In the genomic region with DNA sequence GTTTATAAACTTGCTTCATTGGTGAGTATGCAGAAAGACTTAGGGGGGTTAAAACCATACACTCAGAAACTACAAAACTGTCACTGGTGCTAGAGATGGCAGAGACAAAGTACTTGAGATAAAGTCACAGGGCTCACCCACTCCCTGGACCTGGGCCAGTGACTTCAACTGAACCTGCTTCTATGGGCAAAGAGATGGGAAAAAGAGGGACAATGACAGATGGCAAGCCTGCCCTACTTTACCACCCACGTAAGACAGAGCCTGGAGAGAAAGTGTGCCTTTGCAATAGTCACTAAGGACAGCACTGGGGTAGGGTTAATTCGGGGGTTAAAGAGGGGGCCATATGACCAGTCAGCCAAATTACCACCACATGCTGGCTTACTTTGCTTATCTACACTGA, we compare ENCODE assay signal across 12 mouse cellular contexts.
DNase-seq lines count a peak whose midpoint lies in the region; ATAC-seq and TF ChIP-seq lines count a peak whose summit lies in the region.
"Had no signal": no experiment of that assay in that cellular context is flagged by ENCODE, and none has a peak within 500 bp of the region (broad histone marks: within the 10 kb centered on the region; RNA-seq: fewer than 3 reads in every experiment).

No protein-coding gene starts in this region.

- no peak overlapping the region for H3K4me2 ChIP-seq in hindbrain, postnatal 0 days (ENCODE audit: low read depth, low read length)
- H3K4me2 ChIP-seq in hindbrain, embryonic 12.5 days (replicated peaks), result no peak overlapping the region
- H3K4me2 ChIP-seq: forebrain, embryonic 12.5 days; liver, embryonic 11.5 days had no signal

- no peak for TF ChIP-seq CTCF in hindbrain, postnatal 0 days (IDR thresholded peaks at IDR 0.05; ENCODE audit: low read depth)
- TF ChIP-seq CTCF in lung, adult 2 months (IDR thresholded peaks at IDR 0.05; ENCODE audit: insufficient read depth, low read length), result no peak

- TF ChIP-seq POLR2A in lung, adult 2 months (IDR thresholded peaks at IDR 0.05; ENCODE audit: borderline replicate concordance, extremely low read depth, low read depth, low read length), result no peak

- peak overlapping the region; percentile 22; the same call in 1 of the 2 replicates for H3K27ac ChIP-seq in hindbrain, postnatal 0 days
- H3K27ac ChIP-seq in hindbrain, embryonic 12.5 days, result no peak overlapping the region

- H3K9ac ChIP-seq in hindbrain, postnatal 0 days (replicated peaks; ENCODE audit: low read length), result no peak overlapping the region
- H3K9ac ChIP-seq in hindbrain, embryonic 12.5 days, result no peak overlapping the region
- H3K9ac ChIP-seq: forebrain, embryonic 12.5 days had no signal

- DNase-seq in hindbrain, postnatal 0 days (ENCODE audit: low spot score), result peak; percentile 39
- peak; percentile 66 to 80 for DNase-seq in cerebellum, postnatal 25 days
- no peak for DNase-seq in adrenal gland, postnatal 4 days (ENCODE audit: low spot score in 2 of 2)
- DNase-seq in heart, adult 8-10 months (ENCODE audit: low spot score), result no peak
- no peak for DNase-seq in lung, adult 2 months
- DNase-seq: heart, postnatal 14 days; kidney, adult 18-20 months had no signal

- WGBS in hindbrain, postnatal 0 days, result 65% methylated on average over 2 of the region's 2 CpGs
- WGBS in hindbrain, embryonic 12.5 days, result 72% methylated on average over 2 of the region's 2 CpGs
- 85% methylated on average over 2 of the region's 2 CpGs for WGBS in lung, adult 2 months

- H3K4me3 ChIP-seq in hindbrain, postnatal 0 days (ENCODE audit: low read length), result no peak overlapping the region
- H3K4me3 ChIP-seq in hindbrain, embryonic 12.5 days, result no peak overlapping the region
- H3K4me3 ChIP-seq in lung, adult 2 months (replicated peaks; ENCODE audit: extremely low read depth, low read depth, low read length), result no peak overlapping the region
- H3K4me3 ChIP-seq: forebrain, embryonic 12.5 days had no signal

- no peaks in the 10 kb centered on the region for H3K4me1 ChIP-seq in hindbrain, postnatal 0 days (ENCODE audit: insufficient read depth, low read length)
- peaks cover 3% of the 10 kb centered on the region; the same call in 1 of the 2 replicates for H3K4me1 ChIP-seq in hindbrain, embryonic 12.5 days
- no peaks in the 10 kb centered on the region for H3K4me1 ChIP-seq in lung, adult 2 months (ENCODE audit: control insufficient read depth, insufficient read depth, low read length)
- H3K4me1 ChIP-seq: forebrain, embryonic 12.5 days had no signal

- H3K27me3 ChIP-seq in hindbrain, postnatal 0 days (ENCODE audit: insufficient read depth, low read length), result no peaks in the 10 kb centered on the region
- H3K27me3 ChIP-seq in hindbrain, embryonic 12.5 days, result no peaks in the 10 kb centered on the region
- H3K27me3 ChIP-seq: forebrain, embryonic 12.5 days had no signal

- no peaks in the 10 kb centered on the region for H3K36me3 ChIP-seq in hindbrain, postnatal 0 days (ENCODE audit: insufficient read depth, low read length)
- no peaks in the 10 kb centered on the region for H3K36me3 ChIP-seq in hindbrain, embryonic 12.5 days
- H3K36me3 ChIP-seq: forebrain, embryonic 12.5 days had no signal

- 0 out of 2 replicates have a peak, but pooled peaks have one; percentile 32 for ATAC-seq in hindbrain, postnatal 0 days
- no peak for ATAC-seq in hindbrain, embryonic 12.5 days (ENCODE audit: low FRiP score)
- peak; percentile 79 for ATAC-seq in cerebellum, adult (ENCODE audit: insufficient number of reproducible peaks, low FRiP score, low TSS enrichment)
- ATAC-seq in megakaryocyte-erythroid progenitor cell, adult 5-6 weeks (replicated peaks; ENCODE audit: low FRiP score, low TSS enrichment, poor library complexity, severe bottlenecking), result peak; percentile 70

- H3K9me3 ChIP-seq in hindbrain, postnatal 0 days (ENCODE audit: low read length), result no peaks in the 10 kb centered on the region
- no peaks in the 10 kb centered on the region for H3K9me3 ChIP-seq in hindbrain, embryonic 12.5 days (replicated peaks)
- H3K9me3 ChIP-seq: forebrain, embryonic 12.5 days had no signal

Comparison
In these comparisons a context has a peak if more than half of its experiments do, and no peak if none do; other contexts are left out.
1. DNase-seq: peak in hindbrain, postnatal 0 days (single experiment) and cerebellum, postnatal 25 days (2 of 2); none in adrenal gland, postnatal 4 days (0 of 2), heart, adult 8-10 months (single experiment) and lung, adult 2 months (single experiment).